Mouse (Mus musculus) midbrain, embryonic 16.5 days (tissue): ENCODE data around the gene Fgfr2. TPM values are rescaled to one million over a fixed set of nuclear protein-coding genes. Genes with fewer than 3 reads are reported as not detected.

Experiments used
- ATAC-seq: fragments of 200-750 bp; cut with Nextera tagmentation; 2 replicates; pipeline ENCODE4 v1.8.0; 2017; ENCODE audit warnings: moderate TSS enrichment
- H3K27ac ChIP-seq: fragments of 300-500 bp; sonication (generic); 2 replicates; pipeline ENCODE4 v1.5.1; 2014; ENCODE audit warnings: mild to moderate bottlenecking, low read length, mixed read lengths
- H3K27me3 ChIP-seq: fragments of 300-500 bp; sonication (generic); 2 replicates; pipeline ENCODE4 v1.6.1; 2014; ENCODE audit warnings: low read depth, low read length, mixed read lengths; ENCODE audit not compliant: control insufficient read depth, insufficient read depth
- H3K36me3 ChIP-seq: fragments of 300-500 bp; sonication (generic); 2 replicates; pipeline ENCODE4 v1.6.1; 2014; ENCODE audit warnings: mild to moderate bottlenecking, low read length, moderate library complexity, mixed read lengths; ENCODE audit not compliant: control insufficient read depth, insufficient read depth
- H3K4me1 ChIP-seq: fragments of 300-500 bp; sonication (generic); 2 replicates; pipeline ENCODE4 v1.6.1; 2014; ENCODE audit warnings: mild to moderate bottlenecking, low read length, mixed read lengths; ENCODE audit not compliant: control insufficient read depth, insufficient read depth
- H3K4me2 ChIP-seq: fragments of 300-500 bp; sonication (generic); 2 replicates; pipeline ENCODE4 v1.6.1; 2014; ENCODE audit warnings: mild to moderate bottlenecking, low read length, mixed read lengths
- H3K4me3 ChIP-seq: fragments of 300-500 bp; sonication (generic); 2 replicates; pipeline ENCODE4 v1.5.1; 2014; ENCODE audit warnings: low read depth, mild to moderate bottlenecking, low read length, moderate library complexity, mixed read lengths
- H3K9ac ChIP-seq: fragments of 300-500 bp; sonication (generic); 2 replicates; pipeline ENCODE4 v1.6.1; 2014; ENCODE audit warnings: low read depth, low read length, mixed read lengths
- H3K9me3 ChIP-seq: fragments of 300-500 bp; sonication (generic); replicated peaks from 2 replicates; pipeline ENCODE4 v1.6.1; 2014; ENCODE audit warnings: mild to moderate bottlenecking, low read length, mixed read lengths; ENCODE audit not compliant: control insufficient read depth, poor library complexity, severe bottlenecking
- WGBS: fragments of 180-500 bp; shearing (Covaris S2); extraction: QIAGEN DNeasy Blood & Tissue Kit; methylation state at CpG from one replicate; pipeline ENCODE4 v1.1.7; 2014; 5-methylcytosine and 5-hydroxymethylcytosine counted together
- polyA plus RNA-seq: library from polyadenylated mRNA; unstranded; fragments of >200 nt; fragmentation: Nextera tagmentation; extraction: Ambion mirVana; gene quantifications from 2 replicates; pipeline ENCODE4 v1.2.1, GENCODE M21; 2015

Fgfr2 gene
- polyA plus RNA-seq, 1 experiment from 2014 or later, result 23.8 TPM

DNA sequence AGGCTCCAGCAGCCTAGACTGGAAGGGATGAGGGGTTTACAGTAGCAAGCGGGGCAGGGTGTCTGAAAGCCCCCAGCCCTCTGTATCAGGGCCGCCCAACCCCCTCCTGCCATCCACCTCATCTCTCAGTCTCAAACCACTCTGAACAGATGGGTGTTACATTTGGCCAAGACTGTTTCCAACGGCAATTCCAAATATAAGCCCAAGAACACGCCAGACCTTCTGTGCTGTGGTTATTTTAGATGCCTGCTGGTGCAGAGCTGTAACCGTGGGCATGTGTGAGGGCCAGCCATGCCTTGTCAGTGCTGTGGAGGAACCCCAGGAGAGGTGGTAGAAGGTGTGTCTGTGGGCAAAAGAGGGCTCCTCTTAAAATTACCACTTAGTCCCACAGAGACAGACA lies 869.6 kb downstream of the Fgfr2 start:
- Histone ChIP-seq H3K4me3 (no peak overlapping the region), H3K4me1 (peaks cover 2% of the 10 kb centered on the region; the same call in 1 of the 2 replicates), H3K27me3 (no peaks in the 10 kb centered on the region), H3K36me3 (no peaks in the 10 kb centered on the region), H3K9me3 (no peaks in the 10 kb centered on the region), H3K27ac (no peak overlapping the region), H3K4me2 (no peak overlapping the region), H3K9ac (no peak overlapping the region)
- no peak for ATAC-seq
- 87% methylated on average over 5 of the region's 5 CpGs for WGBS

DNA sequence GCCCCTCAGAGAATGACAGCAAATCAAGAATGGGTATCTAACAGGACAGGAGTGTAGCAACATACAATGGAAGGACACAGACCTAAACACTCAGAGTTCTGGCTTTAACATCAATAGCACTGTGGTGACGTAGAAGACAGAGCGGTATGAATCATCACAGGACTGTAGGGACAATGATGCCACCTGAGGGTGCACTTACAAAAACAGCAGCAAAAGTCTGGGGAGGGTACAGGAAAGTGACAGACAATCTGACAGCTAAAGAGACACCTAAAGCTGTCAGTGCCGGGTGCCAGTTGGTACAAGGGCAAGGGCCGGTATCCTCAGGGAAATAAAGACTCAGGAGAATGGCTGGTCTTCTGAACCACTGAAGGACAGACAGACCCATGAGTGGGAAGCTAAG lies 870.1 kb downstream of the Fgfr2 start:
- peaks cover 4% of the 10 kb centered on the region; the same call in 1 of the 2 replicates for H3K4me1 ChIP-seq
- no peak for ATAC-seq
- no peak overlapping the region for H3K4me2 ChIP-seq
- H3K27me3 ChIP-seq, result no peaks in the 10 kb centered on the region
- no peak overlapping the region for H3K4me3 ChIP-seq
- WGBS, result 82% methylated on average over 4 of the region's 4 CpGs
- no peak overlapping the region for H3K27ac ChIP-seq
- no peak overlapping the region for H3K9ac ChIP-seq
- no peaks in the 10 kb centered on the region for H3K9me3 ChIP-seq
- H3K36me3 ChIP-seq, result no peaks in the 10 kb centered on the region

DNA sequence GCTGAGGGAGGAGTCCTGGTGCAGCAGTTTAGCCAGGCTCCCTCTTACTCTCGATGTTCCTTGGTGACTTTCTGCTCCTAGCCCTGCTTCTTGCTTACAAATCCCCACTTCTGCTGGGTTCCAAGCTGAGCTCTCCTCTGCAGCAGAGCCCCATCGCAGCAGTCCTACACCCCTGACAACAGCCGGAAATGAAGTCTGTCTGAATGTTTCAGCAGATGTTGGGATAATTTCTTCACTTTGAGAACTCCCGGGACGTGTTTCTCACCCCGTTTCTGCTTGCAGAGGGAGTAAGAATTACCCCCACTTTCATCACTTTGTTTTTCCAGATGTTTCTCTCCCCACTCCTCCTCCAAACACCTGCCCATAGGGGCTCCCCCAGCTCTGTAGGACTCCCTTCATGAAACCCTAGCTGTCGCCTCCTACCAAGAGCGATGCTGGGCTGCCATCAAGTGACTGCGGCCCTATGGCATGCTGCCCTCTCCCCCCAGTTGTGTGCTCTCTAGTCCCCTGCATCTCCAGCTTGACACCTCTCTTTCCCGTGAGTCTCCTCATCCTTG lies 873.5 kb downstream of the Fgfr2 start:
- Histone ChIP-seq H3K36me3 (no peaks in the 10 kb centered on the region), H3K4me1 (peaks cover 19% of the 10 kb centered on the region), H3K27ac (no peak overlapping the region), H3K27me3 (no peaks in the 10 kb centered on the region), H3K9me3 (no peaks in the 10 kb centered on the region), H3K9ac (no peak overlapping the region; the same call in 1 of the 2 replicates), H3K4me3 (no peak overlapping the region), H3K4me2 (no peak overlapping the region)
- ATAC-seq, result no peak
- WGBS, result 76% methylated on average over 10 of the region's 10 CpGs

DNA sequence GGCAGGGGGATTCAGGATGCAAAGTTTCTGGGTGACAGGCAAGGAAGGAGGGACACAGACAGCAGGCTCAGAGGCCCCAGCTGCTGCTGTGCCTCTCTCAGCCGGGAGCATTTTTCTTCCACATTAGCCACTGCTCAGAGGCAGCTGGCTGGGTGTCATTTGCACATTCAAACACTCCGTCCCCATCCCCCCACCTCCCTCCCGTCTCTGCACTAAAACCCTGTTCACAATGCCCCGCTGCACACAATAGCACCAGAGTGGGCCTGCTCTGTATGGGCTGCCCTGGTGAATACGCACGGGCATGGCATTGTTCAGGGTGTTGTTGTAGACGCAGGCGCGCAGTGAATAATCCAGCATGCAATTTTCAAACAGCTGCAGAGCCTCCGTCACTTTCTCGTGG lies 875.6 kb downstream of the Fgfr2 start:
- 5% methylated on average over 11 of the region's 11 CpGs for WGBS
- Histone ChIP-seq H3K36me3 (no peaks in the 10 kb centered on the region), H3K27me3 (no peaks in the 10 kb centered on the region), H3K4me1 (peaks cover 19% of the 10 kb centered on the region), H3K9me3 (no peaks in the 10 kb centered on the region), H3K9ac (peak overlapping the region; percentile 13; the same call in 1 of the 2 replicates), H3K27ac (peak overlapping the region; percentile 77), H3K4me3 (no peak overlapping the region), H3K4me2 (peak overlapping the region; percentile 23)
- ATAC-seq, result peak; percentile 90

DNA sequence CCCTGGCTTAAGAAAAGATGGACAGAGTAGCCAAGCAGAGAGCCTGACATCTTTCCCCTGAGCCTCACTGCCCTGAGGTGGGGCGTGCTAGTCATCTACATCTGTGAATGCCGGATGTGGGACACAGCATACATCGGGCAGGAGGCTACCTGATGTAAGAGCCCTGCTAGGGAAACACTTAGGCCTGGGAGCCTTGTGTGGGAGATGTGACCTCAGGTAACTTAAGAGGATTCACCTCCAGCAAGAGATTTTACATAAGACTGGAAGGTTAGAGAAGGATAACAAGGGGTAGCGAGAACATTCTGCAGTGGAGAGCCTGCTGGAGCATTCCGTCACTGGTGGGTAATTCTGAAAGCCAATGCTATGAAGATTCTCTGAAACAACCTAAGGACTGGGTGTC lies 876.1 kb downstream of the Fgfr2 start:
- H3K4me3 ChIP-seq, result no peak overlapping the region

DNA sequence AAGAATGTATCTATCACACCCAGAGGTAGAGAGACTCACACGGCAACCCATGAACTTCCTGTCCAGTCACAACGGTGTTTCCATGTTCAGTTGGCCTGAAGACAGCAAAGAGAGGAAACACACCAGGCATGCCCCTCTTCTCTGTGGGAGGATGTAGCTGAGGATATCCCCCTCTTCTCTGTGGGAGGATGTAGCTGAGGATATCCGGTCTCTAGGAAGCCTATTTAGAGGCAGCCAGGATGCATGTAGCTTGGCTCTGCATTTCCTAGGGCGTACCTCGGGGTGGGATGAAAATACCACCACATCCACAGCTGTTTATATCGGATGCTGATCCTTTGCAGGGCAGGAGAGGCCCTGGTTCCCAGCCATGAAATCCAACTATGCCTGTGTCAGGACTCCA lies 877.4 kb downstream of the Fgfr2 start:
- ATAC-seq, result no peak
- Histone ChIP-seq H3K9me3 (no peaks in the 10 kb centered on the region), H3K9ac (no peak overlapping the region), H3K4me2 (no peak overlapping the region), H3K4me3 (no peak overlapping the region), H3K27ac (no peak overlapping the region), H3K4me1 (peaks cover 19% of the 10 kb centered on the region), H3K36me3 (no peaks in the 10 kb centered on the region), H3K27me3 (no peaks in the 10 kb centered on the region)
- 89% methylated on average over 6 of the region's 6 CpGs for WGBS

More for the DNA sequence above, 876.1 kb downstream of the Fgfr2 start:
- no peaks in the 10 kb centered on the region for H3K27me3 ChIP-seq
- H3K4me1 ChIP-seq, result peaks cover 19% of the 10 kb centered on the region
- no peak; the same call in 1 of the 2 replicates for ATAC-seq
- WGBS, result 31% methylated on average over 5 of the region's 5 CpGs
- H3K36me3 ChIP-seq, result no peaks in the 10 kb centered on the region
- H3K27ac ChIP-seq, result peak overlapping the region; percentile 77
- no peak overlapping the region for H3K4me2 ChIP-seq
- H3K9ac ChIP-seq, result peak overlapping the region; percentile 13; the same call in 1 of the 2 replicates
- no peaks in the 10 kb centered on the region for H3K9me3 ChIP-seq

DNA sequence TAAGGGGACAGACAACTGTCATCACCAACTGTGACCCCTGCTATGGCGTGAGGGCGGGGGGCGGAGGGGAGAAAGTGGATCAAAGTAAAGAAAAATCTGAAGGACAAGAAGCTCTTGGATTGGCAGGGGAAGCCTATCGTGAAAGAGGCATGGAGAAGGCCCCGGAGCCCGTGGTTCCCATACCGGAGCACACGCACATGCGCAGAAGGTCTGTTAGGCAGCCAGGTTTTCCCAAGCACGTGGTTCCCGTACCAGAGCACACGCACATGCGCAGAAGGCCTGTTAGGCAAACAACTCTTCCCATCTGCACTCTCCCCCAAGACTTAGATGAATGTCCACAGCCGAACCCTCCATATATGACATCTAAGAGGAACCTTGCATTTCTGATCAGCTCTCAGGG lies 878.5 kb downstream of the Fgfr2 start:
- Histone ChIP-seq H3K4me3 (no peak overlapping the region), H3K9ac (no peak overlapping the region), H3K9me3 (no peaks in the 10 kb centered on the region), H3K36me3 (no peaks in the 10 kb centered on the region), H3K4me2 (no peak overlapping the region), H3K27me3 (no peaks in the 10 kb centered on the region), H3K27ac (no peak overlapping the region), H3K4me1 (peaks cover 19% of the 10 kb centered on the region)
- no peak for ATAC-seq
- WGBS, result 93% methylated on average over 14 of the region's 14 CpGs

DNA sequence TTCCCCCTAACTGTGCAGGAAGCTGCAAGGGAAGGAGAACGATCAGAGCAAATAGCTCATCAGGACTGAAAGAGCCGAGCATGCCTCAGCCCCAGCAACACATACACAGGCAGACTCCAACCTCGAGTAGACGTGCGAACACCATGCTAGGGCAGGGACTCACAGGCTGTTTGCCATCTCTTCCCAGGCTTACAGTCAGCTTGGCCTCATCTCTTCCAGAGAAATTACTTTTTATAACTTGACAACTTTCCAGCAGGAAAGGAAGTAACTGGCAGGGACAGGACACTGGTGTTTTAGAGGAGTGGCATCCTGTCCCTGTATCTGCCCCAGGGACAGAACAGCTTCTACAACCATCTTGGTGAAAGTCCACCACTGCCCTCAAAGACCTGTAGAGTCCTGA lies 879.9 kb downstream of the Fgfr2 start:
- Histone ChIP-seq H3K4me1 (peaks cover 16% of the 10 kb centered on the region), H3K9ac (no peak overlapping the region), H3K9me3 (no peaks in the 10 kb centered on the region), H3K4me3 (no peak overlapping the region), H3K36me3 (no peaks in the 10 kb centered on the region), H3K27me3 (no peaks in the 10 kb centered on the region), H3K27ac (no peak overlapping the region), H3K4me2 (no peak overlapping the region)
- WGBS, result 92% methylated on average over 5 of the region's 5 CpGs
- ATAC-seq, result no peak

DNA sequence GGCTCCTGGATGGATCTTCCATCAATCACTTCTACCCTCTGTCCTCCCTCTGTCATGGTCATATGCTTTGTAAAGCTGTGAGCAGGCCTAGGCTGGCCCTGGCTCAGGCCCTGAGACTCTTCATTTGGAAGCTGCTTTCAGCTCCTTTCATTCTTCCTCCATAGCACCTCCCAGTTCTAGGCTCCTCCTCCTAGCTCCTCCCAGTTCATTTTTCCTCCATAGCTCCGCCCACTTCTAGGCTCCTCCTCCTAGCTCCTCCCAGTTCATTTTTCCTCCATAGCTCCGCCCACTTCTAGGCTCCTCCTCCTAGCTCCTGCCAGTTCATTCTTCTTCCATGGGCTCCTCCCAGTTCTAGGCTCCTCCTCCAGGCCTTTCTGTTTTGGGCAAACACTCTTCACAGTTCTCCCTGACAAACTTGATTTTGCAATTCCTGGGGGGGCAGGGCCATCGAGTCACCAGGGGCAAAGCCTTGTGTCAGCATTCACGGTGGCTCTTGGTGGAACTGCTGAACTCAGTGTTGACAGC lies 880.5 kb downstream of the Fgfr2 start:
- H3K36me3 ChIP-seq, result no peaks in the 10 kb centered on the region
- no peak for ATAC-seq
- no peaks in the 10 kb centered on the region for H3K27me3 ChIP-seq
- no peak overlapping the region for H3K9ac ChIP-seq
- 53% methylated on average over 4 of the region's 4 CpGs for WGBS
- H3K4me1 ChIP-seq, result peaks cover 12% of the 10 kb centered on the region
- no peaks in the 10 kb centered on the region for H3K9me3 ChIP-seq
- no peak overlapping the region for H3K4me3 ChIP-seq
- no peak overlapping the region for H3K4me2 ChIP-seq
- no peak overlapping the region for H3K27ac ChIP-seq
